Mouse (Mus musculus) brain, embryonic 14.5 days (tissue): ENCODE measurements at regions not wholly inside any gene's neighbourhood (a gene's known extent, or its start where the extent isn't known, plus 50 kb on each side); places are given as distances from the start of the nearest gene placed in this dataset.

ENCODE experiments used
- CTCF ChIP-seq: fragments of 200-500 bp; IDR thresholded peaks from 2 replicates; pipeline ENCODE4 v1.5.1; 2012; ENCODE audit warnings: inconsistent platforms, mild to moderate bottlenecking, moderate library complexity, borderline replicate concordance; ENCODE audit not compliant: insufficient read depth, insufficient read length; ENCODE audit errors: extremely low read depth
- POLR2A ChIP-seq: fragments of 200-500 bp; IDR thresholded peaks from 2 replicates; pipeline ENCODE4 v1.6.1; 2012; ENCODE audit warnings: mild to moderate bottlenecking, inconsistent platforms, borderline replicate concordance; ENCODE audit not compliant: poor library complexity, insufficient read depth, insufficient read length, severe bottlenecking; ENCODE audit errors: extremely low read depth

- no peak for TF ChIP-seq CTCF
- TF ChIP-seq POLR2A = no peak
These were observed 264.9 kb downstream of the Tex13c1 start for GRCm38 (mm10) chrX:43855901-43856300.
